Mouse (Mus musculus): Measurements from ENCODE around the gene Olfr384.
"Not testable (repeated sequence)": the region's sequence is repeated elsewhere in the genome, so short reads cannot be mapped to it uniquely, and the experiment has no call there.

The Olfr384 gene

DNA sequence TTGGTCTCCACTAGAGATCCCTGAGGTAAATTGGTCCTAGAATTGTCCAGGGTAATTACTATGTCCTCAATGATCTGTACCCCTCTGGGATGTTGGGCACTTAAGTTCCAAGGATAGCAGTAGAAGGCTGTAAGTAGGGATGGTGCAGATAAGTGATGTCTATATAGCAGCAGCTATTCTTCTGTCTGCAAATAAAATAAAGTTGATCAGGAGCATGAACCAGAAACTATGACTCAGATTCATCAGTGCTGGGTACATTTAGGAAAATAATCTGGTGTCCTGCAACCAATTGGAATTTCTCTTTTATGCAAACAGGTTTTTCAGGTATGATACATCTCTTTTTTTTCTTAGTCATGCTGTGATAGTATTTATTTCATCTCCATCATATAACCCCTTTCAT is at the start of gene Olfr384:
Gene Olfr384 (plus strand): TSS at position 301 of the 400 bp plus-strand sequence.
- no peak for DNase-seq (ENCODE audit: low spot score in 2 of 2)

GRCm38 (mm10) chr11:73579871-73580270 is 18.5 kb upstream of the Olfr384 start:
- no peak for DNase-seq (ENCODE audit: low spot score in 2 of 2)

- DNase-seq (ENCODE audit: low spot score in 2 of 2), result not testable (repeated sequence)
Measured at GRCm38 (mm10) chr11:73583188-73583587, 15.2 kb upstream of the Olfr384 start.

DNA sequence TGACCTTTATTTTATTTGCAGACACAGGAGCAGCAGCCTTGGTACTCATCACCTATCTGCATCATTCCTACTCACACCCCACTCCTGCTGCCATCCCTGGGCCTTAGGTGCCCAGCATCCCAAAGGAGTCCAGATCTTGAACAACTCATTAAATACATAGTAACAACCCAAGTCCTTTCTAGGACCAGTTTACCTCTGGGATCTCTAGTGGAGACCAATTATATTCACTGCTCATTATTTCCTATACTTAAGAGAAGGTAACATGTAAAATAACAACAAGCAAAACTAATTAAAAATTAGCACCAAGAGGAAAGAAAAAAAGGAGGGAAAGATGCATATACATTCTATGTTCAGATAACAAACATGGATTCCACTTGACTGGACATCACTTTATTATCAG is 5.5 kb upstream of the Olfr384 start, which contains the start of gene Olfr385:
Gene Olfr385 (minus strand): TSS at position 101 of the 400 bp plus-strand sequence.
- DNase-seq (ENCODE audit: low spot score in 2 of 2), result no peak

Data from frontal cortex, postnatal 14 days (tissue).